Mouse (Mus musculus) lung, embryonic 15.5 days (tissue): ENCODE measurements around the gene Podxl2. TPM values are rescaled to one million over a fixed set of nuclear protein-coding genes. Genes with fewer than 3 reads are reported as not detected.
A peak's percentile ranks its signal among the peaks of the same experiment; 100 is the strongest.

Experiments
- ATAC-seq: fragments of 200-750 bp; cut with Nextera tagmentation; 2 replicates; pipeline ENCODE4 v1.8.0; 2017; ENCODE audit warnings: moderate number of reproducible peaks, borderline replicate concordance; ENCODE audit not compliant: low FRiP score, low TSS enrichment; ENCODE audit errors: extremely low read depth
- H3K27ac ChIP-seq: fragments of 300-500 bp; sonication (generic); 2 replicates; pipeline ENCODE4 v1.5.1; 2015; ENCODE audit warnings: moderate library complexity, mild to moderate bottlenecking, inconsistent platforms
- H3K27me3 ChIP-seq: fragments of 300-500 bp; sonication (generic); 2 replicates; pipeline ENCODE4 v1.6.1; 2015; ENCODE audit warnings: inconsistent platforms
- H3K36me3 ChIP-seq: fragments of 300-500 bp; sonication (generic); 2 replicates; pipeline ENCODE4 v1.6.1; 2015; ENCODE audit warnings: inconsistent platforms
- H3K4me1 ChIP-seq: fragments of 300-500 bp; sonication (generic); 2 replicates; pipeline ENCODE4 v1.6.1; 2015; ENCODE audit warnings: inconsistent platforms
- H3K4me2 ChIP-seq: fragments of 300-500 bp; sonication (generic); 2 replicates; pipeline ENCODE4 v1.6.1; 2015; ENCODE audit warnings: inconsistent platforms, mild to moderate bottlenecking, moderate library complexity
- H3K4me3 ChIP-seq: fragments of 300-500 bp; sonication (generic); 2 replicates; pipeline ENCODE4 v1.5.1; 2015; ENCODE audit warnings: mild to moderate bottlenecking, inconsistent platforms
- H3K9ac ChIP-seq: fragments of 300-500 bp; sonication (generic); 2 replicates; pipeline ENCODE4 v1.6.1; 2015; ENCODE audit warnings: inconsistent platforms
- H3K9me3 ChIP-seq: fragments of 300-500 bp; sonication (generic); 2 replicates; pipeline ENCODE4 v1.6.1; 2016; ENCODE audit warnings: inconsistent platforms
- WGBS: fragments of 180-500 bp; shearing (Covaris S2); methylation state at CpG from one replicate; pipeline ENCODE4 v1.1.7; 2015; 5-methylcytosine and 5-hydroxymethylcytosine counted together
- polyA plus RNA-seq: library from polyadenylated mRNA; unstranded; fragments of >200 nt; fragmentation: Nextera tagmentation; extraction: Ambion mirVana; gene quantifications from 2 replicates; pipeline ENCODE4 v1.2.1, GENCODE M21; 2015

The Podxl2 gene
- polyA plus RNA-seq, 1 experiment from 2014 or later, result 47.1 TPM

DNA sequence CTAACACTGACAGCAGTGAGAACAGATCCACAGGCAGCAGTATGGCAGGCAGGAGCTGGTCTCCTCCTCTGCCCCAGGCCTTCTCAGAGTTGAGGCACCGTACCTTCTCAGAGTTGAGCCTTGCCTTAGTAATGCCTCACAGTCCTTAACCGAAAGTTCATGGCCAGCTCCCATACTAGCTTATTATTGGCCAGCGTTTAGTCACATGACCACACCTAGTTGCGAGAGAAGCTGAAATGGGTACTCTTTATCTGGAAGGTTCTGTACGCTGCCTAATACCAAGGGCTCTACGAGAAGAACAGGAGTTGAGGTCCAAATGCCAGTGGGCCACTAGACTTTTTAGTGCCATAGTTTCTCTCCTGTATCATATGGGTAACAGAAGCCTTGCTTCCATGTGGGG lies 53.5 kb downstream of the Podxl2 start:
- no peak overlapping the region for H3K9ac ChIP-seq
- no peaks in the 10 kb centered on the region for H3K9me3 ChIP-seq
- no peaks in the 10 kb centered on the region for H3K36me3 ChIP-seq
- no peak for ATAC-seq
- no peak overlapping the region for H3K4me2 ChIP-seq
- H3K4me1 ChIP-seq, result peaks cover 18% of the 10 kb centered on the region
- H3K27me3 ChIP-seq, result no peaks in the 10 kb centered on the region
- WGBS, result 92% methylated on average over 6 of the region's 6 CpGs
- H3K4me3 ChIP-seq, result no peak overlapping the region
- no peak overlapping the region for H3K27ac ChIP-seq

GRCm38 (mm10) chr6:88820853-88821252 lies 54.0 kb downstream of the Podxl2 start:
- 6% methylated on average over 3 of the region's 3 CpGs for WGBS
- H3K4me3 ChIP-seq, result no peak overlapping the region
- no peaks in the 10 kb centered on the region for H3K27me3 ChIP-seq
- ATAC-seq, result peak; percentile 60; the same call in 1 of the 2 replicates
- peaks cover 18% of the 10 kb centered on the region for H3K4me1 ChIP-seq
- no peak overlapping the region for H3K27ac ChIP-seq
- H3K4me2 ChIP-seq, result no peak overlapping the region
- H3K9ac ChIP-seq, result no peak overlapping the region
- no peaks in the 10 kb centered on the region for H3K9me3 ChIP-seq
- H3K36me3 ChIP-seq, result no peaks in the 10 kb centered on the region

- no peak for ATAC-seq
- 67% methylated on average over 3 of the region's 3 CpGs for WGBS
- Histone ChIP-seq H3K27ac (no peak overlapping the region), H3K4me3 (no peak overlapping the region), H3K9me3 (no peaks in the 10 kb centered on the region), H3K4me1 (peaks cover 22% of the 10 kb centered on the region), H3K27me3 (no peaks in the 10 kb centered on the region), H3K4me2 (no peak overlapping the region), H3K9ac (no peak overlapping the region), H3K36me3 (no peaks in the 10 kb centered on the region)
Observed at GRCm38 (mm10) chr6:88816913-88817312, 57.9 kb downstream of the Podxl2 start.

DNA sequence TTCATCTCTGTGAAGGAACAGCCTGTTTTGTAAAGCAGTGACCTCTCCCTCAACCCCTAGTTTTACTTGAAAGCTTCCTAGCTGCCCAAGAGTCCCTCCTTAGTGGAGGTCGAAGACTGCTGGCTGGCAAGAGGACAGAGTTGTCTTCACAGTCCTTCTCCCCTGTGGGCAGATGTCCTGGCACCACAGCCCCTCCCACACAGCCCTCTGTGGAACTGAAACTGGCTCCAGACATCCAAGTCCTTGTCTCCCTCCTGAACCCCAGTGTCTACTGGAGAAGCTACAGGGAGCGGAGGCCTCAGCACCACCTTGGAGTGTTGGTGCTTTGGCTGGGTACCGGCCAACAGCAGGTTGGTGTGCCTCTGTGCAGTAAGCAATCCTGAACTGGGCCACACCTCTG lies 59.4 kb downstream of the Podxl2 start:
- Histone ChIP-seq H3K27ac (no peak overlapping the region), H3K4me1 (peaks cover 19% of the 10 kb centered on the region), H3K4me3 (no peak overlapping the region), H3K4me2 (no peak overlapping the region), H3K9me3 (no peaks in the 10 kb centered on the region), H3K27me3 (no peaks in the 10 kb centered on the region), H3K9ac (no peak overlapping the region), H3K36me3 (no peaks in the 10 kb centered on the region)
- ATAC-seq, result no peak
- 92% methylated on average over 3 of the region's 3 CpGs for WGBS

- Histone ChIP-seq H3K9me3 (no peaks in the 10 kb centered on the region), H3K4me2 (no peak overlapping the region), H3K36me3 (no peaks in the 10 kb centered on the region), H3K27ac (no peak overlapping the region), H3K9ac (no peak overlapping the region), H3K27me3 (no peaks in the 10 kb centered on the region), H3K4me1 (peaks cover 24% of the 10 kb centered on the region), H3K4me3 (no peak overlapping the region)
- WGBS, result 81% methylated on average over 3 of the region's 3 CpGs
- no peak for ATAC-seq
Observed at GRCm38 (mm10) chr6:88815036-88815435, 59.8 kb downstream of the Podxl2 start.

GRCm38 (mm10) chr6:88813832-88814231 lies 61.0 kb downstream of the Podxl2 start:
- no peaks in the 10 kb centered on the region for H3K27me3 ChIP-seq
- no peak for ATAC-seq
- no peak overlapping the region for H3K9ac ChIP-seq
- no peak overlapping the region for H3K4me3 ChIP-seq
- H3K9me3 ChIP-seq, result no peaks in the 10 kb centered on the region
- H3K4me2 ChIP-seq, result no peak overlapping the region
- WGBS, result 71% methylated on average over 10 of the region's 10 CpGs
- no peak overlapping the region for H3K27ac ChIP-seq
- H3K36me3 ChIP-seq, result no peaks in the 10 kb centered on the region
- H3K4me1 ChIP-seq, result peaks cover 36% of the 10 kb centered on the region

DNA sequence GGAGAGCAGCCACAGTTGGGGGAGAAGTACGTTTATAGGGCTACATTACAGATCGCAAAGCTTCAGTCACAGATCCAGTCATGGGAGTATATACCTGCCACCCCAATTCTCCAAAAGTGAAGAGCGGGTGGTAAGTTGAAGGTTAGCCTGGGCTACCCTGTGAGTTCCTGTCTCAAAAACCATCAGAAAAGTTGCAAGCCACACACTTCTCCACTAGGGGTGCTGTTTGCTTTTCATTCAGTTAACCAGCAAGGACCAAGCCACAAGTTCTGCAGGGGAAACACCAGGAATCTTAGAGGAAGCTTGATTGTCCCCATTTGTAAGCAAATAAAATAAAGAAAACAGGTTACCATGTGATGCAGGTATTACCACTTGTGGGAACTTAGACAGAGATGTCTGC lies 62.0 kb downstream of the Podxl2 start:
- Histone ChIP-seq H3K4me3 (no peak overlapping the region), H3K4me2 (no peak overlapping the region), H3K9me3 (no peaks in the 10 kb centered on the region), H3K9ac (no peak overlapping the region), H3K36me3 (no peaks in the 10 kb centered on the region), H3K27me3 (no peaks in the 10 kb centered on the region), H3K4me1 (peaks cover 41% of the 10 kb centered on the region), H3K27ac (peak overlapping the region; percentile 39; the same call in 1 of the 2 replicates)
- ATAC-seq, result no peak
- WGBS, result 66% methylated on average over 3 of the region's 3 CpGs

DNA sequence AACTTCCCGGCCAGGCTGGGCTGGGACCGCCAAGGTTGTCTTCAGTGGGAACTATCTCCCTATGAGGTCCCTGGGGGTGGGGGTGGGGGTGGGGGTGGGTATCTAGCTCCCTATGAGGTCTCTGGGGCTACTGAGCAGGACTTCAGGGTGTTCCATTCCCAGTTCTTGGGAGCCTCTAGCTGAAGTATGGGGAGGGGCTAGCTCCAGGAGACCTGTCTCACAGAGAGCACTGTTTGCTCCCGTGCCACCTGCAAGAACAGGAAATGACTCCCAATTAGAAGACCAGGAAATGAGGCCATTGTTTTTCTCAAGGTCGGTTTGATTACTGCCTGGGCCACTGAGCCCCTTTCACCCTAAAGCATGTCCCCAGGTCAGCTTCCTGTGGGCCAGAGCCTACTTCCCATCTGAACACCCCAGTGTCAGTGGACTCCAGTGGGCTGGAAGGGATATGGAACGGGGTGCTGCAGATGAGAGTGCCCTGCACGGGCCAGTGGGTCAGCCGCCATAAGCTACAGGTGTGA lies 62.9 kb downstream of the Podxl2 start:
- Histone ChIP-seq H3K4me1 (peaks cover 41% of the 10 kb centered on the region), H3K27me3 (no peaks in the 10 kb centered on the region), H3K9me3 (no peaks in the 10 kb centered on the region), H3K27ac (peak overlapping the region; percentile 39), H3K4me3 (no peak overlapping the region), H3K36me3 (no peaks in the 10 kb centered on the region), H3K4me2 (no peak overlapping the region), H3K9ac (no peak overlapping the region)
- 44% methylated on average over 7 of the region's 7 CpGs for WGBS
- ATAC-seq, result no peak

DNA sequence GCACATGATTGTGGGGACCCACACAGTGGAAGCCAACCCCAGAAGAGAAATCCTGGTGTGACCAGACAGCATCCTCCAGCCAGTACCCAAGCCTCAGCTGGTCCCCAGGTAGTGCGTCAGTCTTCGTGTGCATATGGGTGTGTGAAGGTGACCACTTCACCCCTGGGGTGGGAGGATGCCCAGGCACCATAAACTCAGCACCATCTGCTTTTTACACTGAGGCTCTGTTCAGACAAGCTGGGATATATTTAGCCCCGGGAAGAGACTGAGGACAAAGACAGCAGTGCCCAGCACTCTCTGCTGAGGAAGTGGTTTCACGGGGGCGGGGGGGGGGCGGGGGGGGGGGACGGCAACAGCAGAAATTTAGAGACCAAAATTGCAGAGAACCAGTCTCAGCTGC lies 63.4 kb downstream of the Podxl2 start:
- WGBS, result 26% methylated on average over 6 of the region's 7 CpGs
- peak; percentile 24; the same call in 1 of the 2 replicates for ATAC-seq
- H3K4me3 ChIP-seq, result no peak overlapping the region
- H3K36me3 ChIP-seq, result no peaks in the 10 kb centered on the region
- H3K4me1 ChIP-seq, result peaks cover 41% of the 10 kb centered on the region
- H3K4me2 ChIP-seq, result no peak overlapping the region
- no peaks in the 10 kb centered on the region for H3K9me3 ChIP-seq
- no peaks in the 10 kb centered on the region for H3K27me3 ChIP-seq
- peak overlapping the region; percentile 69 for H3K27ac ChIP-seq
- no peak overlapping the region for H3K9ac ChIP-seq

GRCm38 (mm10) chr6:88810291-88810690 lies 64.6 kb downstream of the Podxl2 start:
- Histone ChIP-seq H3K9ac (no peak overlapping the region), H3K4me3 (no peak overlapping the region), H3K9me3 (no peaks in the 10 kb centered on the region), H3K36me3 (no peaks in the 10 kb centered on the region), H3K27ac (0 out of 2 replicates have a peak overlapping the region, but pooled peaks have one; percentile 11), H3K27me3 (no peaks in the 10 kb centered on the region), H3K4me1 (peaks cover 41% of the 10 kb centered on the region), H3K4me2 (no peak overlapping the region)
- WGBS, result 49% methylated on average over 3 of the region's 3 CpGs
- ATAC-seq, result 0 out of 2 replicates have a peak, but pooled peaks have one; percentile 3

DNA sequence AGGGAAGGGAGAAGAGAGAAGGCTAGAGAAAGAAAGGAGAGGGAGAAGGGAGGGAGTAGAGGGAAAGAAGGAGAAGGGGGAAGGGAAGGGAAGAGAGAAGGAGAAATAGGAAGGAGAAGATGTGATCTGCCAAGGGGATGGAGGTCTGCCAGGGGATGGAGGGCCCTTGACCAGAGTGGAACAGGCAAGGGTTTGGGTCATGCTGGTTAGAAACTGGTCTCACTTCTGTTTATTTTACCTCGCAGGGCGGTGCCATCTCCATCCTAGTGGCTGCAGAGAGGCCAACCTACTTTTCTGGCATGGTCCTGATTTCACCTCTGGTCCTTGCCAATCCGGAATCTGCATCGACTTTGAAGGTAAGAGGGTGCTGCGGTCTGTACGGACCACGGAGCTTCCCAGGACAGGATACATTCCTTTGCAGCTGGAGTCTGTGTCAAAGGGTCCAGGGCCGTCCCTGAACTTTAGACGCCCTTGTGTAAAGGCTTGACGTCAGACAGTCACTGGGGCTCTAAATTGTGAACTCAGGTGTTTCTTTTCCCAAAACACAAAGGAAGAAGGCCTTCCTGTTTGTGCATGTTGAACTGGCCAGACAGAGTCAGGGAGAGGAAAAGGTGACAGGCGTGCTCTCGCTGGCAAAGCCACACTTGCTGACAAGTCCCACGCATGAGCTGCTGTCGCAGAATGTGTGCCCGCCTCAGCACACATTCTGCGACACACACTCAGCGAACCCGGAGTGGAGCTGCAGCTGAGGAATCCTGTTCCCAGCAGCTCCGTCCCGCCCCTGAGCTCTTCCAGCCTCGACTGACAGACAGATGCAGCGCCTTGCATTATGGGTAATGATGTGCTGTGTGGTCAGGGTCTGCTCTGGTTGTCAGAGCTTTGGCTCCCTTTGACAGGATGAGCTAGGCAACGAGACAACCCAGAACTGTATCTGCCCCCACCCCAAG lies 65.5 kb downstream of the Podxl2 start:
- H3K27ac ChIP-seq, result peak overlapping the region; percentile 37; the same call in 1 of the 2 replicates

GRCm38 (mm10) chr6:88804966-88805577 lies 69.8 kb downstream of the Podxl2 start:
- Histone ChIP-seq H3K27ac (no peak overlapping the region), H3K4me3 (no peak overlapping the region), H3K27me3 (no peaks in the 10 kb centered on the region), H3K4me2 (no peak overlapping the region), H3K4me1 (peaks cover 32% of the 10 kb centered on the region), H3K9me3 (no peaks in the 10 kb centered on the region), H3K36me3 (no peaks in the 10 kb centered on the region), H3K9ac (no peak overlapping the region)
- ATAC-seq, result no peak
- WGBS, result 76% methylated on average over 17 of the region's 17 CpGs

More for the DNA sequence above, 65.5 kb downstream of the Podxl2 start:
- Histone ChIP-seq H3K27me3 (no peaks in the 10 kb centered on the region), H3K4me1 (peaks cover 41% of the 10 kb centered on the region), H3K9me3 (no peaks in the 10 kb centered on the region), H3K4me2 (no peak overlapping the region), H3K4me3 (no peak overlapping the region), H3K9ac (no peak overlapping the region), H3K36me3 (no peaks in the 10 kb centered on the region)
- peak; percentile 53; the same call in 1 of the 2 replicates for ATAC-seq
- 31% methylated on average over 23 of the region's 23 CpGs for WGBS
